Mouse (Mus musculus) v-Abl transformed pro-B cells (cell line): ENCODE measurements around the gene Cdh23.

ENCODE experiments used
- in situ Hi-C, 2 experiments: fragments of 400-800 bp; cut with MboI; formaldehyde crosslinking; loops; one replicate each; pipeline ENCODE4 v1.15.1; 2025; ENCODE audit not compliant: unreplicated experiment in 2 of 2

Cdh23 gene

DNA sequence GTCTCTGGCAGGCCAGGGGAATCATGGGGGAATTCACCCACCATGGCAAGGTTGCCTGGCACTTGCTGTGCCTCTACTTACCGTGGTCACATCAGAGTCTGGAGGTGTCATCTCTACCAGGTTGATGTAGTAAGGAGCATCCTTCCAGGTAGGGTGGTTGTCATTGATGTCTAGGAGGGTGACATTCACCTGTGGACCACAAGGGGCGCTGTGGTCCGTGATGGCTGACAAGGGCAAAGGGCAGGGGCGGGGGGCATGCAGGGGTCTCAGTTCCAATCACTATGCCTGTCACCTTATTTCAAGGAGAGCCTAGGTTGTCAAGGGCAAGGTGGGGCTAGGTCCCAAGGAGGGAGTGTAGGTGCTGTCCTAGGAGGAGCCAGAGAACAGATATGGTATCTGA lies 276.7 kb downstream of the Cdh23 start:
- in situ Hi-C loops: no loop called here

DNA sequence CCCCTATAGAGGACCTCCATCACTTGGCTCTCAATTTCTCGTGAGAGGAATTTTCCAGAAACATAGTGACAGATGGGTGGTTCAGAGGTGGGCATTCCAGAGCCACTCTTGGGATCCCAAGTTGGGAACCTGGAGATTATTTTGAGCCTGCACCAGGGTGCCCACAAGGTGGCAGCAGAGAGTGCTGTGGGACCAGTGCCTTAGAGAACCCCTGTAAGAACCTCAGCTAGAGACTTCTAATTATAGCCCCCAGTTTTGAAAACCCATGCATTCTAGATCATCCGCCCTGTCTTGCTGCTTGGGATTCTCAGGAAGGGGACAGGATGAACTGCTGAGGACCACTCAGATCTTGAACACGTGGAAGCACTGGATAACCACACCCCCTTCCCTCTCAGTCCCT lies 278.2 kb downstream of the Cdh23 start:
- in situ Hi-C loops: no loop called here

DNA sequence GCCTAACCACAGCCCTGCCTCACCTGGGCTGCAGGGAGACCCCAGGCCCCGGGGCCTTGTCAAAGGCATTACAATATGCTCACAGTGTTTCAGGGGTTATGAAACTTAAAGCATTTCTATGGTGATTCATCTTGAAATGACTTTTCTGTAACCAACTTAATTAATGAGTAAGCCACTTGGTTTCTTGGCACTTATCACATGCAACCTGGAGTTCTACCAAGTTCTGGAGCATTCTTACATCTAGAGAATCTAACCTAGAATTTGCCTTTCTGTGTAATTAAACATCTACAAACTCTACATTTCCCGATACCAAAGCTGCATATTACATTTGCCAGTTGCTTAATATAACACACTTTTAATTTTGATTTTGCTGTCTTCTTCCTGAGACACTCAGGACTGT lies 279.2 kb downstream of the Cdh23 start:
- in situ Hi-C loops: no loop called here

DNA sequence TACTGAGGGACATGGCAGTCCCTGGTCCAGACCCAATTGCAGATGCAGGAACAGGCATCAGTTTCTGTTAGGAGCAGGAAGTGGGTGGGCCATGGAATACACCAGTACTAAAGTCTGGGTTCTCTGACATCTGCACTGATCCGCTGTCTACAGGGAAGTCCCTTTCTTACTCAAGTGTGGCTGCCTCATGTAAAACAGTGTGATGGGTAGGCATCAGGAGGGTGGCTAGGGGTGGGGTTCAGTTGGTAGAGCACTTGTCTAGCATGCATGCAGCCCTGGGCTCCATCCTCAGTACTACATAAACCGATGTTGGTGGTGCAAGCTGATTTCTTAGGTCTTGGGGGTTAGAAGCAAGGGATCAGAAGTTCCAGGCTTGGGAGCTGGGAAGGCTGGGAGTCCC lies 282.5 kb downstream of the Cdh23 start:
- in situ Hi-C loops: loop anchor here (5.0 kb wide), 3 partner anchors 109 to 344 kb away; partner anchors contain the start of gene Cdh23 (in 2 of the 2)

DNA sequence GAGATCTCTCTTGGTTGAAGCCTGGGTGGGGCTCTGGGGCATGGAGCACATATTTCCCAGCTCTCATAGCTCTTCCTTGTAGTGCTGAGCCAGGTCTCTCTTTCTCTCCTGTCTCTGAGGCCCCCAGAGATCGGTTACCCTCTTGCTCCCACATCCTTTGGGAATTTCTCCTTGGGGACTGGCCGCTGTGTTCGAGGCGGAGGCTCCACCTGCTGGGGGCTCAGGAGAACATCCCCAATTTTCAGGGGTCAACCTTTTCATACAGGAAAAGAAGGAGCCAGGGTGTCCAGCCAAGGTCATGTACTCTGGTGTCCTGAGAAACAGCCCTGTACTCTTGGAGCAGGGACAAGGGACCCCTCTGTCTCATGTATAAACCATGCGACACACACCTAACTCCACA lies 284.5 kb downstream of the Cdh23 start:
- in situ Hi-C loops: loop anchor here (5.0 kb wide), 3 partner anchors 111 to 346 kb away; partner anchors contain the start of gene Cdh23 (in 2 of the 2)

DNA sequence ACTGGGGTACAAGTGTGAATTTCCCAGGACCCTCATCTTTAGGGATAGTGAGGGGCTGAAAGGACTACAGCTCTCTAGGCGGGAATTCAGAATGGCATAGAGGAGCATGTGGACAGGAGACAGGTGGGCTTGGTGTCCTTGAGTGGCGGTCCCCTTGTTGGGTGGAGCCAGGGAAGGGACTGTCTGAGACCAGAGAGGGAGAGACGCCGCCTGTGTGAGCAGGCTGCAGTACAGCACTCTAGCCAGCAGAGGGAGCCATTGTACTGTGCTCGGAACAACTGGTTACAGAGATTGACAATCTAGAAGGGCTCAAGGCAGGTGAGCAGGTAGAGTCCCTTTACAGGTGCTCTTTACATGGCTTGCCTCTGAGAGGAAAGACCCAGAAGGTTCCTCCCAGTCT lies 288.5 kb downstream of the Cdh23 start:
- in situ Hi-C loops: loop anchor here (5.0 to 10.0 kb wide), 3 partner anchors 349 to 647 kb away; no protein-coding TSS in a partner anchor

DNA sequence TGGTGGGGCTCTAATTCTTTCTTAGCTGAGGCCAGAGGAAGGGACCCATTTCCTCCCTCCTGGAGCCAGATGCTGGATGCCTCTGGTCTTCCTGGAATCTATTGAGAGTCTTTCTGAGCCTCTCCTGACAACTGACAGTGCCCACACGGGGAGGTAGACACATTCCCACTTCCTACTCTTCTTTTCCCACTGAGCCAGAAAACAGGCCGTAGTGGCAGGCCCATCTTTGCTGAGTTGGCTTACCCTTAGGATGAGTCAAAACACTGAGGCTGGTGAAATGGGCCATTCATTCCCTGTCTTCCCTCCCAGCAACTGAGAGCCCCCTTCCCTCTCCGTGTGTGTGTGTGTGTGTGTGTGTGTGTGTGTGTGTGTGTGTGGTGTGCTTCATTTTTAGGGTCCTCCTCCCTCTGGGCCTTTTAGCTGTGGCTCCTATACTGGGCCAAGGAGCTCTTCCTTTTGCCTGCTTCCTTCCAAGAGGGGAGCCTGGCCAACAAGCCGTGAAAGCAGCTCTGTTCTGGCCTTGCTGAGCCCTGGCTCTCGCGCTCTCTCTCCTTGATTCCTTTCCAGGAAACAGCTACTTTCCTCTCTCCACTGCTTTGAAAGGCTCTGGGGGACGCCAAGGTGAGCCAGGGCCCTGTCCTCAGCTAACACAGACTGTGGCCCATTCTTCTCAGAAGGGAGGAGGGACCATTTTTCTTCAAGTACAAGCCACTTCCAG lies 290.7 kb downstream of the Cdh23 start:
- in situ Hi-C loops: loop anchor here (5.0 to 10.0 kb wide), 3 partner anchors 352 to 649 kb away; no protein-coding TSS in a partner anchor

DNA sequence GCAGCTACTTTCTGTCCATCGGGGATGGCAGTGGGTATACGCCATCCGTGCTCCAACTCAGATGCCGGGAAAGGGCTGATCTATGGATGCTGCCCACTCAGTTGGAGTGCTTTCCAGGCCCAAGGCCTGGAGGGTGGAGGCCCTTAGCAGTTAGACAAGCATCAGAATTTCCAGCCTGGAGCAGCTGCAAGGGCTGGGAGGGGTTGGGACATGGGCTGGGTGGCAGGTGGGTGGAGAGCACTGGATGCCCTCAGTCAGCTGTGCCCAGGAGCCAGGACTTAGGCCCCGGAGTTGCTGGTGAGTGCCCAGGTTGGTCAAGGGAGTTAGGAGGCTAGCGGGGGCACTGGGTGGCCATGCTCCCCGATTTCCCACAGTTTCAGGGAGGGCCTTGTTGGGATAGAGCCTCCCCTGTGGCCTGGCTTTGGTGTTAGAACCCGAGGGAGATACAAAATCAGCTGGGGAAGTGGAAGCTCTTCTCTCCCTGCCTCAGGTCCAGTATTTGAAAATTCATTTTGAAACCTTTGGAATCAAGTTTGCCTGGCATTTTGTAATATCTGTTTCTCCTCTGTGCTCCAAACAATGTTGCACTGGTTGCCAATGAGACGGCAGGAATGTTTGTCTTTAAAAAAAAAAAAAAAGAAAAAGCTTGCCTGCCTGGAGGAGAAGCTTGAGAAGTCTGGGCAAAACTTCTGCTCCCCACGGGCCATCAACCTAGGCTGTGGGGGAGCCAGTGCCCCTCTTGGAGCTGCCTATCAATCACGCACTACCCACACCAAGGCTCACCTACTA lies 295.6 kb downstream of the Cdh23 start:
- in situ Hi-C loops: loop anchor here in 1 of 2 experiments (10.0 kb wide), 1 partner anchor 654 kb away; no protein-coding TSS in a partner anchor

DNA sequence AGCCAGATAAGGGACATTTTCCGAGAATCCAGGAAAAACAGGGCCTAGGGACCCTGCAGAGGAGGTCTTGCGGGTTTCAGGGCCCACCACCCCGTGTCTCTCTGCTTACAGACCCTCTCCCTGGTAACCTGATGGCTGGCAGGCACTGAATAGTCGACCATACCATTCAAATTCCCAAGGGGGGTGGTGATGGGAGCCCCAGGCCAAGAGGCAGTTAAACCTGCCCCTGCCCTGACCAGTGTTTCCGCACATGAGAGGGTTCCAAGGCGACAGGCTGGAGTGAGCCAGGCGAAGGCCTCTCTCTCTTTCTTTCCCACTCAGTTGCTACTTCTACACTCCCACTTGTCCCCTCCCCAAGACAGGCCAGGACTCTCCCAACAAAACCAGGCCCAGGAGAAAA lies 296.8 kb downstream of the Cdh23 start, which contains the start of gene Gm17455:
Gene Gm17455, plus strand, starts transcription at position 278 of the 400 bp plus-strand sequence.
- in situ Hi-C loops: loop anchor here (5.0 to 25.0 kb wide), 6 partner anchors 52 to 515 kb away; partner anchors contain the start of genes Dnajb12 (in 1 of the 2) and Vsir (in 1 of the 2)

DNA sequence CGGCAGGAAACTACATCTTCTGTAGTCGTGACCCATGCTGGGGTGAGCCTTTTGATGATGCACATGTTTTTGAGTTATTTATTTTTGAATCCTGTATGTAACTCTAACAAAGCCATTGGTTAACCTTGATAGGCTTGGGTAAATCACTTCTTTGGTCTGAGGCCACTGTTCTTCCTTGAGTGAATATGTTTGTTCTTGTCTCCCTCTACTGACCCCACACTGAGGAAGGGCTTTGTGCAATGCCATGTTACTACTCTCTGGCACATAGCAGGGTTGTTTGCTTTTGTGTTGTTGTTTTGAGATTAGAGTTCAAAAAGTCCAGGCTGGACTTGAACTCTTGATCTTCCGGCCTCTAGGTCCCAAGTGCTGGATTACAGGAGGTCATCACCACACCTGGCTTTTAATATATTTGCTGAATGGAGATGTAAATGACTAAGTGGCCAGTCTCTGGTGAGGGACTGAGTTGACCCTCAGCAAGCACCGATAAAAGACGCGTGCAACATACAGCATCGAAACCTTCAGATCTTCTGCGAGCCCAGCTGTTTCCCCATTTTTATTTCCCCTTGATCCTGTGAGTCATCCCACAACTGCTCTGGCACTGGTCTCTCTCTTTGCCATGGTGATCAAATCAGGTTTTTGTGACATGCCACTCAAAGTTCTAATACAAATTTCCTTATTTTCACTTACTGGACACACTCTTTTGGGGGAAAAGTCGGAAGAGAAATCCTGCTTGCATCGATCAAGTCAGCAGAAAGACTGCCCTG lies 298.1 kb downstream of the Cdh23 start:
- in situ Hi-C loops: loop anchor here (5.0 to 25.0 kb wide), 6 partner anchors 51 to 513 kb away; partner anchors contain the start of genes Dnajb12 (in 1 of the 2) and Vsir (in 1 of the 2)

DNA sequence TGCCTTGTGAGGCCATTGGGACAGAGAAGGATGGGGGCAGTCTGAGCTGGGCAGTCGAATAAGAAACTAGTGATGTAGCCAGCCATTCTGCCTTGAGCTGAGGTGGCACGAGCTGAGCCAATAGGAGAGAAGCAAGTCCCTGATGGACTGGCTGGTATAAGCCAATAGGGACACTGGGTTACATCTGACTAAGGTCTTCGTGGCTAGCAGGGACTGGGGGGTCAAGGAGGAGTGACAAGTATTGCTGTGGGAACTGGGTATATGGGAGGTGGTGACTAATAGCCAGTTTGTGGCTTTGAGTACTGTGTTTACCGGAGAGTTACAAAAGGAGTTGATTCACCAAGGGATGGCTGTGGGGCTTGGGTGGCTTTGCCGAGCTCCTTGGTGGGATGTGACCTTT lies 300.7 kb downstream of the Cdh23 start:
- in situ Hi-C loops: loop anchor here (5.0 to 25.0 kb wide), 6 partner anchors 48 to 511 kb away; partner anchors contain the start of genes Dnajb12 (in 1 of the 2) and Vsir (in 1 of the 2)

DNA sequence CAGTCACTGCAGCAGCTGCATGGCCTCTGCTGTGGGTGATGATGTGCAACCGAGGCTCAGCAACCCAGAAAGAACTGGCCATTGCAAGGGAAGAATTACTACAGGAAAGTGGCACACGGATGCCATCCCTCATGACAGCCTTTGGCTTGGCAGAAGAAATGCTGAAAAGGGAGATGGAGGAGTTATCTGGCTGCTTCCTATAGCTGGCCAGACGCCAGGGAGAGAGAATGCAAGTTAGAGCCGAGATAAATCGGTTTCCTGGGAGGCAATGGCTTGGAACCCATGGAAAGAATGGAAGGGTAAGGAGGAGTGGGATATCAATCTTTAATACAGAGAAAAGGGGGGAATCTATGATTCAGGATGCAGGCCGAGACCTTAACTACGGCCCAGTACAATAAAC lies 301.4 kb downstream of the Cdh23 start:
- in situ Hi-C loops: loop anchor here (5.0 to 25.0 kb wide), 6 partner anchors 48 to 510 kb away; partner anchors contain the start of genes Vsir (in 2 of the 2) and Dnajb12 (in 1 of the 2)

DNA sequence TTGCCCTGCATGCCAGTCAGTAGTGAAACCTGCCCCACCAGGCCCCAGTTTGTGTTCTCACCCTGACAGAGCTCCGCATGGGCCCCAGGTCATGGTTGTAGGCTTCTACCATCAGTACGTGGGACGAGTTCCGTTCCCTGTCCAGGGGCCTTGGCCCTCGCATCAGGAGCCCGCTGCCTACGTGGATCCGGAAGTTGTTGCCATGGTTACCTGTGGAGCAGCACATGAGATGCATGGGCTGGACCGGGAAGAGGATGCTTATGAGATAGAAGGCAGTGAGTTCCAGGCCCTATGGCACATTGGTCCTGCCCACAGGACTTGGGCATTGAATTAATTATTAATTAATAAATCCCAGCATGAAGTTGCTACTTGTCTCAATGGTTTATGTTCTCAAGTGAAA lies 304.6 kb downstream of the Cdh23 start:
- in situ Hi-C loops: loop anchor here (5.0 to 25.0 kb wide), 4 partner anchors 44 to 507 kb away; partner anchors contain the start of genes Dnajb12 (in 1 of the 2) and Vsir (in 1 of the 2)

DNA sequence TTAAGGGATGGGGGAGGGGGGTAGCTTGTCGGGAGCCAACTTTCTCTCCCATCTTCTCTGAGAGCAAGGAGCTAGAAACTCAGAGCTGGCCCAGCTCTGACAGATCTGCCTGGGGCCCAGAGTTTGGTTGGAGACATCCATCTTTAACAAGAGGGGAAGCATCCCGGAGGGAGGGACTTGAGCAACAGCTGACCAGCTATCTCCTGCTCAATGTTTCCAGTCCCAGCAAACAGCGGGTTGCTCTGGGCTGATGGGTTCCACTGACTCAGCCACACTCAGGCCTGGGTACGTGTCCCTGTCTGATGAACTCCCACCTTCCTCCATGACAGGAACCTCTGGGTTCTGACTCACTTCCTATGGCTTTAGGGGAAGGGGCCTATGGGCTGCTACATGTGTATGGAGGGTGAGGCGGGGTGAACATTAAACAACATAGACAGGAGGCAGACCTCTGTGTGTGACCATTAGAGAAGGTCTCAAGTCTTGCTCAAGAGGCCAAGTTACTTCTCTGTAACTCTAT lies 305.3 kb downstream of the Cdh23 start:
- in situ Hi-C loops: loop anchor here (5.0 to 25.0 kb wide), 4 partner anchors 44 to 506 kb away; partner anchors contain the start of genes Dnajb12 (in 1 of the 2) and Vsir (in 1 of the 2)

DNA sequence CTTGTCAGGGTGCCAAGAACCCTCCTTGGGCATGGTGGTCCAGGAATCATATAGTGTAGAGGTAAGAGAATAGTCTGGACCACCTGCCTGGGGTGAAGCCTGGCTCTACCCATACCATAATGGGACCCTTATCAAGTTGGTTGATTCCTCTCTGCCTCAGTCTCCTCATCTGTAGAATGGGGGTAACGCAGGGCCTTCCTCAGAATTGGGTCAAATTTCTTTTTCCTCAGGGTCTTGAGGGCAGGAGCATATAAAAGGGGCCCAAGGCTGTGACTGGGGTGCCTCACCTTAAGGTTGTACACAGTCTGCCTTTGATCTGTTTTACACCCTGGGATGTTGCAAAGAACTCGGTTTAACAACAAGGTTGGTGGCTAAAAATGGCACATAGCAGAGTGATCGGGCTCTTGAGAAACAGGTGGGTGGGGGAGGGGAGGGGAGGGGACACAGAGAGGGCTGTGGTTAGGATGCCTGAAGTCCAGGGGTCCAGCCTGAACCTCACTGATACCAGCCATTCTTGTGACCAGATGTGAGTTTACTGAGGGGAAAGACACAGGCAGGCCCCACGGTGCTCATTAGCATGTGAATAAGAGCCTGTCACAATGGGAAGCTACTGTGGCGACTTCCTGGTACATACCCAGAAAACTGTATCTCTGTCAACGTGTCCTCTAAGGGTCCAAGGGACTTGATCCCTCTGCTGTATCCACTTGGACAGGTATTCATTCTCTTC lies 305.9 kb downstream of the Cdh23 start:
- in situ Hi-C loops: loop anchor here (5.0 to 25.0 kb wide), 4 partner anchors 43 to 506 kb away; partner anchors contain the start of genes Dnajb12 (in 1 of the 2) and Vsir (in 1 of the 2)

DNA sequence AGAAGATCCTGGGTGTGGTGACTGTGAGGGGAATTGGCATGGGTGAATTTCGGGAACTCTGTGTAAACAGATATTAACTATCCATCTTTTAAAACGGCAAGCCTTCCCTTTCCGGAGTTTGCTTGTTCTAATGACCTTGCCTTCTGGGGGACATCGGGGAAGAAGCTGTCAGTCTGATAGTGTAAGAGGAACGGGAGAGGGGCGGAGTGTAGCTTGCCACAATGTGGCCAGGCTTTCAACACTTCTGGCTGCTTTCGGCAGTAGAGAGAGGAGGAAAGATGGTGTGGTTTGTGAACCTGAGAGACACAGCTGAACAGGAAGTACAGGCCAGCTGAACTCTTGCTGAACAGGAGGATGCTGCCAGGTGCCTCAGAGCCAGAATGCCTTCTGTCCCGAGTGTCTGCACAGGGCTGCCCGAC lies 306.8 kb downstream of the Cdh23 start:
- in situ Hi-C loops: loop anchor here in 1 of 2 experiments (25.0 kb wide), 1 partner anchor 502 kb away; the partner anchor contains the start of gene Dnajb12

DNA sequence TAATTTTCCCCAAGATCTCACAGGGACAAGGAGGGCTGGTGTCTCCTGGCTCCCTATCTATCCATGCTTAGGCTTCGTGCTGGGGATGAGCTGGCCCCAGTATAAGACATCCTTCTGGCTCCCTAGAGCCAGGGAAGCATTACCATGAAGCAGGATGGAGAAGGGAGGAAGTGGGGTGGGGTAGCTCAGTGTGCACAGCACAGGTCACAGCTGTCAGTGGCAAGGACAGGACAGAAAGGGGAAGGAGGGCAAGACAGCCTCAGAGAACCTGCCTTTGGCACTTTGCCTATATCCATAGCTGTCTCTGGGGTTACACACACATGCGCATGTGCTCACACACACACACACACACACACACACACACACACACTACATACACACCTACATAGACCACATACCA lies 308.0 kb downstream of the Cdh23 start:
- in situ Hi-C loops: loop anchor here in 1 of 2 experiments (25.0 kb wide), 1 partner anchor 501 kb away; the partner anchor contains the start of gene Dnajb12

DNA sequence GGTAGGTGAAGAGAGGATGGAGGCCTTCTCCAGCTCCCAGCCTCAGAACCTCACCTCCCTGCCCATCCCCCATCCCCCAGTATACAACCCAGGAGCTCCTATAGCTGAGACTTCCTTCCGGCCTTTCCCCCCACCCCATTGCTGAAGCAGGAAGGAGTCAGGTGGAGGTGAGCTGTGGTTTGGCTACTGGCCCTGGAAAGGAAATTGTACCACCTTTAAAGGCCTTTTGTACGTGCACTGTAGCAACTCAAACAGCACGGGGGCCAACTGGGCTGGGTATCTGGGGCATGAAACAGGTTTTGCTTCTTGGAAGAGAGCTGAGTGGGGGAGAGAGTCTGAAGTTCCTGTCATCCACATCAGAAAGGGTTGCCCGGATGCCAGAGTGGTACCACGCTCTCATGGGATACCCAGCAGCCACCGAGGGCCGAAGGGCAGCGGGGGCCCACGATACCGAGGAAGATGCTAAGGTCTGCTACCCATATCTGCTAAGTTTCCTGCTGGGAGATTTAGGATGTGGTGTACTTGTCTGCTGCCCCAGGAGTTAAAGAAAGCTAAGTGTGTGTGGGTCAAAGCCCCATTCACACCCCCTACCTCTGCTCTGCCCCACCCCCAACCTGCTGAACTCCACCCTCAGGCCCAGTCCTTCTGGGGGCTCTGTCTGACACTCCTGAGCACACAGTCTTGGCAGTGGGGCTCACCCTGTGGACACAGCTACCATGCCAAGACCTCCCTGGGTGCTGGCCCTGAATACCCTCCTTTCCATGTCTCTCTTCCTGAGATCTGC lies 315.0 kb downstream of the Cdh23 start:
- in situ Hi-C loops: loop anchor here in 1 of 2 experiments (25.0 kb wide), 1 partner anchor 494 kb away; the partner anchor contains the start of gene Dnajb12
